Mouse (Mus musculus) liver, adult 2 months (tissue): ENCODE data around the gene Pdcd4.

Experiments
- CTCF ChIP-seq: fragments of 200-500 bp; IDR thresholded peaks from 2 replicates; pipeline ENCODE4 v1.5.1; 2011; ENCODE audit warnings: low read depth, low read length, control low read depth
- POLR2A ChIP-seq: fragments of 200-500 bp; IDR thresholded peaks from 2 replicates; pipeline ENCODE4 v1.6.1; 2011; ENCODE audit warnings: low read length, control low read depth; ENCODE audit not compliant: insufficient read depth; ENCODE audit errors: extremely low read depth

- no peak for TF ChIP-seq CTCF
- TF ChIP-seq POLR2A: no peak
Observed at GRCm38 (mm10) chr19:53973656-53974055, 81.6 kb downstream of the Pdcd4 start.
